Mouse (Mus musculus) small intestine, adult 2 months (tissue): Measurements from ENCODE around the gene Bst2.

ENCODE experiments used
- CTCF ChIP-seq: fragments of 200-500 bp; IDR thresholded peaks from 2 replicates; pipeline ENCODE4 v1.5.1; 2012; ENCODE audit warnings: low read depth, mild to moderate bottlenecking, control low read depth, inconsistent platforms, low read length, moderate library complexity, mixed read lengths; ENCODE audit not compliant: insufficient replicate concordance, insufficient read length; ENCODE audit errors: extremely low read depth
- POLR2A ChIP-seq: fragments of 200-500 bp; IDR thresholded peaks from 2 replicates; pipeline ENCODE4 v1.6.1; 2012; ENCODE audit warnings: low read depth, mild to moderate bottlenecking, control low read depth, inconsistent platforms, low read length, moderate library complexity

DNA sequence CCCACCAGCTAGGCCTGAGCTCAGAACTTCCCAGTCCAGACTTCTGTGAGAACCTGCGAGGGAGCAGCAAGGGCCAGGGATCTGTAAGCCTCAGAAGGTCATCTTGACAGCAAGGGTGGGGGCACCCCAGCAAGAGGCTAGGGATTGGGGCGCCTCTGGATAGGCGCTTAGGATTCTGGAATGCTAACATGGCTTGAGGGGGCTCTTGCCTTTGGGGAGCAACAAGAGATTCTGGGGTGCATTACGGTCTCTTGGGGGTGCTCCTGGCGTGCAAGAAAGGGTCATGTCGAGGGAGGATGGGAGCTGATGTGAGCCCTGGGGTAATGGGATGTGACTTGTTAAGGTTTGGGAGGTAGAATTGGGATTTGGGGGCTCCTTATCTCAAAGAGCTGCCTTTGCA, 31.7 kb upstream of the Bst2 start:
- TF ChIP-seq POLR2A (no peak), CTCF (no peak)
